Mouse (Mus musculus) lung, postnatal 0 days (tissue): ENCODE measurements around the gene Gtf2ird1.
"Not testable (repeated sequence)": the region's sequence is repeated elsewhere in the genome, so short reads cannot be mapped to it uniquely, and the experiment has no call there.

ENCODE experiments used
- CTCF ChIP-seq: IDR thresholded peaks from 2 replicates; pipeline ENCODE4 v1.5.1; 2016; ENCODE audit warnings: antibody characterized with exemption, mild to moderate bottlenecking
- EP300 ChIP-seq: IDR thresholded peaks from 2 replicates; pipeline ENCODE4 v1.6.1; 2016; ENCODE audit warnings: antibody characterized with exemption, mild to moderate bottlenecking, control low read depth

DNA sequence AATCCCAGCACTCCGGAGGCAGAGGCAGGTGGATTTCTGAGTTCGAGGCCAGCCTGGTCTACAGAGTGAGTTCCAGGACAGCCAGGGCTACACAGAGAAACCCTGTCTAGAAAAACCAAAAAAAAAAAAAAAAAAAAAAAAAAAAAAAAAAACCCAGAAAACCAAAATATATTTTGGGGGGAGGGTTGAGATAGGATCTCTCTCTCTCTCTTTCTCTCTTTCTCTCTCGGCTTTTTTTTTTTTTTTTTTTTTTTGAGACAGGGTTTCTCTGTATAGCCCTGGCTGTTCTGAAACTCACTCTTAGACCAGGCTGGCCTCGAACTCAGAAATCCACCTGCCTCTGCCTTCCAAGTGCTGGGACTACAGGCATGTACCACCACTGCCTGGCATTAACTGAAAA, 113.0 kb downstream of the Gtf2ird1 start:
- not testable (repeated sequence) for TF ChIP-seq CTCF, EP300
